Mouse (Mus musculus) ovary, postnatal 36 days (tissue): ENCODE results near the gene Peg10.
"Not testable (repeated sequence)": the region's sequence is repeated elsewhere in the genome, so short reads cannot be mapped to it uniquely, and the experiment has no call there.

Experiments used
- DNase-seq: peaks from one replicate; pipeline ENCODE4 v3.0.0; 2022; ENCODE audit warnings: low spot score, mixed read lengths

The Peg10 gene

DNA sequence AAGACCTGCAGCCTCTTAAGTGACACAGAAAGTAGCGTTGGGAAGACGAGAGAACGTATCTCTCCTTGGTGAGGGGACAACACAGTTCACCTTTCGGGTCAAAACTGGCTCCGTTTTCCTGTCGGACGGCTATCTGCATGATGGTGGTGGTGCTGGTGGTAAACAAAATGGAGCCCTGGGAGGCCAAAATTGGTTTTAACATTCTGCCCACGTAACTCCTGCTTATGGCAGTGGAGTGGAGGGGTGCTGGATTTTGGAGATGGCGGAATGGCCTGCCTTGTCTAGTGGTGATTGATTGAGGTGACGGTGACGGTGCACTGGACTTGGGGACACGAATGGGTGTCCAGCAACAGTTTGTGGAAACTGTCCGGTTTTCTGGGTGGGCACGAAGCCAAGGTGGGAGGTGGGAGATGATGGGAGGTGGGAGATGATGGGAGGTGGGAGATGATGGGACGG is 1.4 kb downstream of the Peg10 start:
- DNase-seq = peak; percentile 36

DNA sequence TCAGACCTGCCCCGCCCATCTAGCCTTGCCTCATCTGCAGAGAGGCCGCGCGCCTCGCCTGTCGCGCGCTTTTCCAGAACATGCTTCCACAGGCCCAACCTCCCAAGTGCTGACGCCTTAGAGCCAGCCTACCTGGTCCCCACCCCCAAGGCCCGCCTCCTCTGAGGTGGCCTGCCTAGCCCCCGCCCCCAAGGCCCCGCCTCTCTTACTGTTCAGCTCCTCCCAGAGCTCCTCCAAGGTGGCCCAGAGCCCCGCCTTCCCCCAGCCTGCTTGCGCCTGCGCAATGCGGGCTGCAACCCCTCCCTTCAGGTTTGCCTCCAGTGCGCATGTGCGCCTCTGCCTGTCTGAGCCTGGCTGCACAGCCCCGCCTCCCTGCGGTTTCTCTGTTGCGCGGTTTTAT is 2.0 kb downstream of the Peg10 start:
- DNase-seq = peak; percentile 96

DNA sequence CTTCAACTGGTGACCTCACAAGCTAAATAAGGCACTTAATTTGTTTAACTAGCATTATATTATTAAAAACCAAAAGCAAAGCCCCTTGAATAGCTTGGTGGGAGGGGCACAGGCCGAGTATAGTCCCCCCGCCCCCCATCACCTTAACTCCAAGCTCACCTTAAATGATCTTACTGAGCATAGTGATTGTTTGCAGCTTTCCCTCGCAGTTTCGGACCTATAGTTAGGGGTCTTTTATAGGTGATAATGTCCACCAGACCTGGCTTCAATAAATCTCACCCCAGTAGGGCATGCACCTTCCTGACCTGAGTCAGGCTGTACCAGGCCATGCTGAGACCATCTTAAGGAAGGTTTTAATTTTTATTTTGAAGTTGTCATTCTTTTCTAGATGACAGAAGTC is 4.2 kb downstream of the Peg10 start:
- DNase-seq = no peak

DNA sequence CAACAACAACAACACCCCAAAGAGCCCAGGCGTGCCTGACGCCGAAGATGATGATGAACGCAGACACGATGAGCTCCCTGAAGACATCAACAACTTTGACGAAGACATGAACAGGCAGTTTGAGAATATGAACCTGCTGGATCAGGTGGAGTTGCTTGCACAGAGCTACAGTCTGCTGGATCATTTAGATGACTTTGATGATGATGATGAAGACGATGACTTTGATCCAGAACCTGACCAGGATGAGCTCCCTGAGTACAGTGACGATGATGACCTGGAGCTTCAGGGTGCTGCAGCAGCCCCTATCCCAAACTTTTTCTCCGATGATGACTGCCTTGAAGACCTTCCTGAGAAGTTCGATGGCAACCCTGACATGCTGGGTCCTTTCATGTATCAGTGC is 7.2 kb downstream of the Peg10 start:
- no peak for DNase-seq

GRCm38 (mm10) chr6:4754886-4755285 is 7.8 kb downstream of the Peg10 start:
- DNase-seq = no peak

GRCm38 (mm10) chr6:4761415-4762142 is 14.5 kb downstream of the Peg10 start:
- not testable (repeated sequence) for DNase-seq

- DNase-seq = no peak
Observed at GRCm38 (mm10) chr6:4762252-4762651, 15.1 kb downstream of the Peg10 start.

DNA sequence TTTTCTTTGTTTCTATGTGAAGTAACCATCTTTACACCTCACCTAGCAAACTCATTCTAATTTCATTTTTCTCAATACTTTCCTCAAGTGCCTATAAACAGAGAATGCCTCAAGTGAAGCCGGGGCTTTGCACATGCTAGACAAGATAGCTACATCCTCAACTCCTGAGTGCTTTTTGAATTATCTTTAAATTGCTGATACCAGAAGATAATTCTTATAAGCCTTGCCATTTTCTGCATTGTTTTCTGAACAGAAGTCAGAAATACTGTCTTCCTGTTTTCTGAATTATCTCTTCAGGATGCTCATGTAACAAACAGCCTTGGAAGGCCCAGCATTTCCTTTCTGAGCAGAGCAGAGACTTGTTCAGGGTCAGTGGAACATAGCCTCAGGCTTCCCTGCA is 49.2 kb downstream of the Peg10 start:
- DNase-seq = no peak

GRCm38 (mm10) chr6:4797317-4797716 is 50.2 kb downstream of the Peg10 start:
- DNase-seq = not testable (repeated sequence)

DNA sequence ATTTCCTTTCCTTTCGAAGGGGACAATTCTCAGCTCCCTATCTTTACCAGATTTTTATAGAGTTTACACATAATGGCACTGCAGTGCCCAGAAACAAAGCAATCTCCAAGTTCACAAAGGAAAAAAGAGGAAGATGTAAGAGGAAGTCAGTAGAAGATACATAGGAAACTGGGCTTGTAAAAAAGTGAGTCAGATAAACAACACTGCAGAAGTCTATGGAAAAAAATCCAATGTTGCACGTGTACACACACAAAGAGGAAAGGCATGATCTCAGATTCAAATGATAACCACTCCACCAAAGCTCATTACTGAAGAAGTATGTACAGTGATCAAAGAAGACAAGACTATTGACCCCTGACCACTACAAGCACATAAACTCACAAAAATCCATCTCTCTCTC is 51.3 kb downstream of the Peg10 start:
- no peak for DNase-seq

DNA sequence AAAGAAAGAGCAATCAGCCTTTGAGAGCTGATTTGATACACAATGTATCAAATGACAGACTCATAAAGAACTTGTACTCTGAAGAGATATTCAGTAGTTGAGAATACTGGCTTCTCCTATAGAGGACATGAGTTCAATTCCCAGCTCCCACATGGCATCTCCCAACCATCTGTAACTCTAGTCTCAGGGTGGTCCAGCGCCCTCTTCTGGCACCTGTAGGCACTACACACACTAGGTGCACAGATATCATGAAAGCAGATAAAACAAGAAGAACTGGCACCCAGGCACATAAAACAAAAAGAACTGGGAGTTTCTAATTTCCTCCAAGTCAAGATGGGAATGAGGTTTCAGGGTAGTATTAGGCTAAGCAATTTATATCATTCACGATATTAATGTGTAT is 52.3 kb downstream of the Peg10 start:
- DNase-seq = no peak

- DNase-seq = no peak
Observed at GRCm38 (mm10) chr6:4806981-4807380, 59.9 kb downstream of the Peg10 start.
